Mouse (Mus musculus) leukemia stem cell, adult 10-12 weeks (primary cell): ENCODE results near the gene Brd2. TPM values are rescaled to one million over a fixed set of nuclear protein-coding genes. Genes with fewer than 3 reads are reported as not detected.

Source experiments
- polyA plus RNA-seq: library from polyadenylated mRNA; stranded (reverse); fragments of >175 nt; gene quantifications from 2 replicates; pipeline ENCODE4 v1.2.3, GENCODE M21; 2012; ENCODE audit warnings: low replicate concordance

Brd2 gene
- 446 and 549 TPM in 2 replicates for polyA plus RNA-seq

DNA sequence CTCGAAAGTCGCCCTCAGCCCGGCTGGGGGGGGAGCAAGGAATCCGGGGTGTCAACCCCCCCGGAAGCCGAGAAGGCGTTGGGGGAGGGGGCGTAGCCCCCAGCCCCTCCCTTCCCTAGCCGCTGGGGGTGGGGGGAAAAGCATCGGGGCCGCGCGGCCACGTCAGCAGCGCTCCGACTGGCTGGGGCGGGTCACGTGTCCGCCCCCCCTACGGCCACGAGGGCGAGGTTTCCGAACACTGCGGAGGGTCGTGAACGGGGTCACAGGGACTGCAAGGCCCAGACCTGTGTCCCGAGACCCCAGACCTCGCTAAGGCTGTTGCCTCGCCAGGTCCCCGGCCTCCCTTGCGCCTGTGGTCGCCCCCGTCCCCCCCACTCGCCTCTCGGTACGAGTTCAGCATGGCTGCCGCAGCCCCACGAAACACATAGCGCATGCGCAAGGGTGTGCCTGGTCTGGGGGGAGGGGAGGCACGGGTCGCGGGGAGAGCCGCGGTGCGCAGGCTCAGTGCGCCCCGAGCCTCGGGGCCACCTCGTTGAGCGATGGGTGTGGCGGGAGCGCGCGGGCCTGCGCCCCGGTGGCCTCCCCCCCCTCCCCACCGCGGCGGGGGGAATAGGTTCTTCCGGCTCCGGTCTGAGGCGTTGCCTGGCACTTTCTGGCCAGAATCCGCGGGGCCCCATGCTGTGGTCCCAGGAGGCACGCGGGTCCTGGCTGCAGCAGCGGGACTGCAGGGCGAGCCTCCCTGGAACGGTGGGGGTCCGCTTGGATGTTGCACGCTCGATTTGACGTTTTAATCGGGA lies at the start of gene Brd2:
Brd2 (minus strand) TSS at position 447 of the 797 bp plus-strand sequence.

GRCm38 (mm10) chr17:34152923-34153322 lies 30.5 kb upstream of the Brd2 start, which contains the start of gene H2-DMb1:
Gene H2-DMb1, plus strand, starts transcription at chr17:34153072.

DNA sequence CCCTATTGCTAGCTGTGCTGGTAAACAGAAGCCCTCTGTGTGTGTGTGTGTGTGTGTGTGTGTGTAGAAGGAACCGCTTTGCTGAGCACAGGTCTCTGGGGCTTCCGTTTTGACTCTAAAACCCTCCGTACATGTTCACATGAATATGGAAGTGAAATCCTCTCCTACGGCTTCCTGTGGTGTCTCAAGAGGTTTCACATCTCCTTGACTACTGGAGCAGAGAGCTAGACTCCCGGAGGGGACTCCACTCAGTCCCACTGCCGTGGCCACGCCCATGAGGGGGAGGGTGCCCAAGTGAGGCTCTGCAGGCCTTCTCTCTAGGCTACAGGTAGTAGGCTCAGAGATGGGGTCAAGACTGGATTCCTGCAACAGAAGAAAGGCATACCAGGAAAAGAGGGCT lies 20.6 kb upstream of the Brd2 start, which contains the start of gene H2-DMb2:
H2-DMb2 (plus strand) TSS at position 275 of the 400 bp plus-strand sequence.

DNA sequence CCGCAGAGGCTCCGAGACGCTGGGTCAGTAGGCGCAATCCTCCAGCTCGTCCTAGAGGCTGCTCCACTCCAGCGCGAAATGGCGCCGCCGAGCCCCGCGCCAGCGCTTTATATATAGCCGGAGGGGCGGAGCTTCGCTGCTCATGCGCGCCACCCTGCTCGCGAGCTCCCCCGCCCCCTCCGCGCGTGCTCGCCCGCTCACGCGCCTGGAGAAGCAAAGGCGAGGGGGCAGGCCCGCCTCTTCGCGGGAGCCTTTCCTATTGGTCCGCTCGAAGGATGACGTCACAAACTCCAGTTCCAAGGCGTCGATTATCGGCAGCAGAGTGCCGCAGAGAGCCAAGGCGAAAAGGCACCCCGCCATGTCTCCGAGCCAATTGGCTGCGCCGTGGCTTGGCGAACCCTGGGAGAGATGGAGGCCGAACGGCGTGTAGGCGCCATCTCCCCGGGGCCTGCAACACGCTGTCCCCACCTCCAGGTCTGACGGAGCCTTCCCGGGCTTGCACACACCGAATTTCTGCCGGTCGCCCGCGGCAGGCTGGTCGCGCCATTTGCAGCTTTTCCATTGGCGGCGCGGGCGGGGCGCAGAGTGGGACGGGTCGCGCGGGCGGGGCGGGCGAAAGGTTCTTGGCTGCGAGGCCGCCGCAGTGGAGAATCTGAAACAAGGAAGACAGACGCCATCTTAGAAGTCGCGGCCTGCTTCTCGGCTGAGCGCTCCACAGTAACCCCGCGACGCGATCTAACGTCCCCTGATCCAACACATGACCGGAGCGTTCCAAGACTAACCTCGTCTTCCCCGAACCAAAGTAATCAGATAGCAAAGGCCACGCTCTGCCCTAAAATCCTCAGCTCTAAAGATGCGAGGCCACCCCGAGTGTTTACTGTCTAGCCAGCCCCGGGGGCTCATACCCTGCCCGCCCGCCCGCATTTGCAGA lies 2.9 kb downstream of the Brd2 start, which contains the start of gene H2-DMa:
H2-DMa (plus strand) TSS at position 293 of the 931 bp plus-strand sequence.

GRCm38 (mm10) chr17:34092197-34092875 lies 30.1 kb downstream of the Brd2 start, which contains the start of gene H2-Oa:
Gene H2-Oa, plus strand, starts transcription at chr17:34092340.

Other genes with a start within 250 kb of the Brd2 start
- not detected in 2 replicates for gene Gm7029, start 248.8 kb downstream of the Brd2 start, polyA plus RNA-seq
- gene Kifc1, start 232.0 kb downstream of the Brd2 start, polyA plus RNA-seq = 74.4 and 87.4 TPM in 2 replicates
- not detected in 2 replicates for gene Platr17, start 217.5 kb downstream of the Brd2 start, polyA plus RNA-seq
- 28.6 and 32.1 TPM in 2 replicates for gene Daxx, start 213.2 kb downstream of the Brd2 start, polyA plus RNA-seq
- gene Tapbp, start 206.7 kb downstream of the Brd2 start, polyA plus RNA-seq = 473 and 728 TPM in 2 replicates
- gene Zbtb22, start 206.7 kb downstream of the Brd2 start, polyA plus RNA-seq = 60.2 and 119 TPM in 2 replicates
- 141 and 230 TPM in 2 replicates for gene Rgl2, start 193.1 kb downstream of the Brd2 start, polyA plus RNA-seq
- 74.5 and 89.8 TPM in 2 replicates for gene Pfdn6, start 182.3 kb downstream of the Brd2 start, polyA plus RNA-seq
- 94.9 and 266 TPM in 2 replicates for gene Wdr46, start 182.0 kb downstream of the Brd2 start, polyA plus RNA-seq
- 16.7 and 18.6 TPM in 2 replicates for gene B3galt4, start 171.1 kb downstream of the Brd2 start, polyA plus RNA-seq
- 51.6 and 65.2 TPM in 2 replicates for gene Vps52, start 166.8 kb downstream of the Brd2 start, polyA plus RNA-seq
- gene Rps18, start 166.6 kb downstream of the Brd2 start, polyA plus RNA-seq = 29.1 and 64.5 TPM in 2 replicates
- 253 and 752 TPM in 2 replicates for gene H2-K1, start 122.3 kb downstream of the Brd2 start, polyA plus RNA-seq
- gene Ring1, start 98.0 kb downstream of the Brd2 start, polyA plus RNA-seq = 42.1 and 63.7 TPM in 2 replicates
- 50.7 and 105 TPM in 2 replicates for gene H2-Ke6, start 94.6 kb downstream of the Brd2 start, polyA plus RNA-seq
- 36.5 and 105 TPM in 2 replicates for gene Slc39a7, start 91.0 kb downstream of the Brd2 start, polyA plus RNA-seq
- 269 and 299 TPM in 2 replicates for gene Rxrb, start 90.8 kb downstream of the Brd2 start, polyA plus RNA-seq
- 8.5 and 40.3 TPM in 2 replicates for gene Col11a2, start 83.2 kb downstream of the Brd2 start, polyA plus RNA-seq
- 9.6 and 71.7 TPM in 2 replicates for gene H2-Oa, start 30.3 kb downstream of the Brd2 start, polyA plus RNA-seq
- gene H2-DMa, start 3.1 kb downstream of the Brd2 start, polyA plus RNA-seq = 29.6 and 120 TPM in 2 replicates
- 73.6 and 78.6 TPM in 2 replicates for gene H2-DMb2, start 20.7 kb upstream of the Brd2 start, polyA plus RNA-seq
- 2.3 and 4.0 TPM in 2 replicates for gene H2-DMb1, start 30.4 kb upstream of the Brd2 start, polyA plus RNA-seq
- 20.7 and 59.1 TPM in 2 replicates for gene Tap1, start 64.9 kb upstream of the Brd2 start, polyA plus RNA-seq
- gene Psmb9, start 65.1 kb upstream of the Brd2 start, polyA plus RNA-seq = 14.5 and 26.2 TPM in 2 replicates
- gene Psmb8, start 75.1 kb upstream of the Brd2 start, polyA plus RNA-seq = 66.5 and 100 TPM in 2 replicates
- 95.0 and 101 TPM in 2 replicates for gene Tap2, start 80.9 kb upstream of the Brd2 start, polyA plus RNA-seq
- 5.9 and 8.8 TPM in 2 replicates for gene H2-Ob, start 116.3 kb upstream of the Brd2 start, polyA plus RNA-seq
- 211 and 1,423 TPM in 2 replicates for gene H2-Ab1, start 135.1 kb upstream of the Brd2 start, polyA plus RNA-seq
- 8.9 and 82.4 TPM in 2 replicates for gene H2-Aa, start 165.2 kb upstream of the Brd2 start, polyA plus RNA-seq
- 27.3 and 40.7 TPM in 2 replicates for gene H2-Eb1, start 183.2 kb upstream of the Brd2 start, polyA plus RNA-seq
- 0.07 and 0.10 TPM in 2 replicates for gene H2-Eb2, start 203.0 kb upstream of the Brd2 start, polyA plus RNA-seq
- 0.58 and 0.80 TPM in 2 replicates for gene Btnl2, start 232.2 kb upstream of the Brd2 start, polyA plus RNA-seq